Mouse (Mus musculus) kidney, adult 2 months (tissue): ENCODE data around the gene Ryr3.

ENCODE experiments used
- CTCF ChIP-seq: fragments of 200-500 bp; conservative IDR thresholded peaks from 2 replicates; pipeline ENCODE4 v1.5.1; 2011; ENCODE audit warnings: low read depth, mild to moderate bottlenecking, control low read depth, low read length, moderate library complexity, mixed read lengths; ENCODE audit not compliant: insufficient read depth, insufficient read length
- POLR2A ChIP-seq: fragments of 200-500 bp; IDR thresholded peaks from one replicate; pipeline ENCODE4 v1.6.1; 2011; ENCODE audit warnings: low read depth, low read length, control low read depth

DNA sequence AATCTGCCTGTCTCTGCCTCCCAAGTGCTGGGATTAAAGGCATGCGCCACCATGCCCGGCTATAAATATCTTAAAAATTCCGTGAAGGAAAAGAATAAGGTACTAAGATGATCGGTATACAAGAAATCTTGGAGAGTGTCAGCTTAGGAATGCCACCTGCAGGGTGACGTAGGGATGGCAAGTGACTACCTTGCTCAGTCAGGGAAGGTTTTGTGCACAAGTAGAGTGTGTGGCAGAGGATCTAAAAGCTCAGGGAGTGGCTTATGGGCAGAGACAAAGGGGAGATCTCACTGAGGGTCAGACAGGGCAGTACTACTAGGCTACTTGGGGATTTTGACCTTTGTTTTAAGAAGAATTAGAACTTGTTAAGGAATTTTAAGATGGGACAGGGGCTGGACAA is 457.2 kb downstream of the Ryr3 start:
- TF ChIP-seq CTCF = peak; percentile 53; the same call in 1 of the 2 replicates
- no peak for TF ChIP-seq POLR2A
